Mouse (Mus musculus) spleen, postnatal 36 days (tissue): ENCODE results near the gene Gm8332.
"Not testable (repeated sequence)": the region's sequence is repeated elsewhere in the genome, so short reads cannot be mapped to it uniquely, and the experiment has no call there.

ENCODE experiments used
- DNase-seq, 2 experiments: peaks; one replicate each; pipeline ENCODE4 v3.0.0; 2022; ENCODE audit warnings: low spot score in 2 of 2, mixed read lengths in 1 of 2

Gm8332 gene

DNA sequence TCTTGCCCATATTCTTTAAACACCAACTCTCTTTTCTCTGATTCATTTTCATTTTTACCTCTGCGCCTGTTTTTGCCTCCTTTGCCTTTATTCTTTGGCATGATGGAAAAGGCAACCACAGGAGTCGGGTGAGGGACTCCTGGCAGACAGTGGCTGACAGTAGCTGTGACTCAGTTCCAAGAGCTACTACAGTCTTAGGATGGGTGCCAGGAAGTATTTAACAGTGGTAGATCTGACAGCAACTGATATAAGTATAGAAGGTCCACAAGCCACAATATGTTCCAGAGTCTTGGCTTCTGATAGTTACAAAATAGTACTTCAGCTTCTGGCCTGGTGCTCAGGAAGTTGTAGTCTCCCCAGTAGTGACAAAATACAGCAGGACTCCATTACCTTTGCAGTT lies at the start of gene Gm8332:
TSS of gene Gm8332 (minus strand) at position 101 of the 400 bp plus-strand sequence.
- DNase-seq, result not testable (repeated sequence)

DNA sequence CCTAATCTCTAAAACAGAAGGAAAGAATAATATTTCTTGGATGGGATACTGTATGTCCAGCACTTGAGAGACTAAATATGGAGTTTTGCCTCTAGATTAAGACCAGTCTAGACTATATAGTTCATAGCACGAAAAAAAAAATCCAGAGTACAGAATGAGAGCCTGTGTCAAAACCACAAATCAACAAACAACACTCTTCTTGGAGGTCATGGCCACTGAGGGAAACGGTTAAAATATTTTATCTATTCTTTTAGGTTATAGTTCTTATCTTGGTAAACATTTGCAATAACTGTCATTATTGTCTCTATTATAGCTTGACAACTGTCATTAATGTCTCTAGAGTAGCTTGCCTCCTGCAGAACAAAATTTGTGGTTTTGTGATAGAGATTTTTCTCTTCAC lies 47.3 kb upstream of the Gm8332 start:
- not testable (repeated sequence) for DNase-seq

DNA sequence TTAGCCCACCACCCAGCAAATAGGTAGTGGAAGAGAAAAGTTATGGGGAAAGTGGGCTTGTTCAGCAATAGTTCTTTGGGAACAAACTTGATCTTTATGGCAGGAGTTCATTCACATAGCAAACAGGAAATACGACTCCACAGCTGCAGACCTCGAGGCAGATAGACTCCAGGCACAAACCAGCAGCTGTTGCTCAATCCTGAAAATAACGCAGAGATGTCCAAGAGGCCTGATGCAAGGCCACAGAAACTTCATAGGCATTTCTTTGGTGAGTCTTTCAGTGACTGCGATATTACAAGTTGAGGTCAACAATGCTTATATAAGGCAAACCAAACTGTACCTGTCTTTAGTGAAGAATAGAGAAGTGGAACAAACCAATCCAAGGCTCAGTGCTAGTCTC lies 43.2 kb upstream of the Gm8332 start:
- DNase-seq, result not testable (repeated sequence)

DNA sequence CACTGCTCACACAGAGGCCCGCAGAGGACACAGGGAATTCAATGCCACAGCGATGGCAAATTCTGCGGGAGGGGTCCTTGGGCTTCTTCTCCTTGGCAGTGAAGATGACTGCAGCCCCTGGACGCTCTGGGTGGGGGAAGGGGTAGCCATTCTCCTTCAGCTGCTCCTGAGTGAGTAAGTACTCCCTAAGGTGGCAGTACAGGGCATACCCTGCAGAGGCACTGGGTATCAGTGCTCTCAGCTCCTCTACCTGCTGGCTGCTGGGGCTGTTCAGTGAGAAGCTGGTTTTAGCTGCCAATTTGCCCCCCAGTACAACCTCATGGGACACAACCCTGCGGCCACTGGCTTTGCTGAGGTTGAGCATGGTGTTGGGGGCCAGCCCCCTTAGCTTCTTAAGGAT lies 35.3 kb upstream of the Gm8332 start:
- not testable (repeated sequence) for DNase-seq

DNA sequence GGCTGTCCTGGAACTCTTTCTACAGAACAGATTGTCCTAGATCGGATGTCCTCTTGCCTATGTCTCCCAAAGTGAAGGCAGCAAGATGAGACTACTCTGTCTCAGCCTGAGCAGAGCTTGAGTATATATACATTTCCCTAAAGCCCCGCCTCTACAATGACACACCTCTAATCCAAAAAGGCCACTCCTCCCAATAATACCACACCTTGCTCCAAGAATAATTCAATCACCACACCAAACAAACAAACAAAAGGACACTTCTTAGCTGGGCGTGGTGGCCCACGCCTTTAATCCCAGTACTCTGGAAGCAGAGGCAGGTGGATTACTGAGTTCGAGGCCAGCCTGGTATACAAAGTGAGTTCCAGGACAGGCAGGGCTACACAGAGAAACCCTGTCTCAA lies 24.5 kb upstream of the Gm8332 start, which contains the start of gene Gm5662:
TSS of gene Gm5662 (minus strand) at position 101 of the 400 bp plus-strand sequence.
- not testable (repeated sequence) for DNase-seq

DNA sequence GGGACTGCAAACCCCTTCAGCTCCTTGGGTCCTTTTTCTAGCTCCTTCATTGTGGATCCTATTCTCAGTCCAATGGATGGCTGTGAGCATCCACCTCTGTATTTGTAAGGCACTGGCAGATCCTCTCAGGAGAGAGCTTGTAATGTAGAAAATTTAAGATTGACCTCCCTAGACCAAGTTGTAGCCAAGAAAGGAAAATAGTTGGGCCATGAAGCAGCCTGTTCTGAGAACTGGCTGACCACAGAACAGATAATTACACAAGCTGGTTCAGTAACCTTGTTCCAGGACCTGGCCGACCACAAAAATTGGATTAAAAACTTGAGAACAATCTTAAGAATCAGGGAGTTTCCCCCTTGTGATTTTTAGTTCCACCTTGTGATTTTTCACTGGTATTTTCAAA lies 7.3 kb upstream of the Gm8332 start:
- no peak for DNase-seq

DNA sequence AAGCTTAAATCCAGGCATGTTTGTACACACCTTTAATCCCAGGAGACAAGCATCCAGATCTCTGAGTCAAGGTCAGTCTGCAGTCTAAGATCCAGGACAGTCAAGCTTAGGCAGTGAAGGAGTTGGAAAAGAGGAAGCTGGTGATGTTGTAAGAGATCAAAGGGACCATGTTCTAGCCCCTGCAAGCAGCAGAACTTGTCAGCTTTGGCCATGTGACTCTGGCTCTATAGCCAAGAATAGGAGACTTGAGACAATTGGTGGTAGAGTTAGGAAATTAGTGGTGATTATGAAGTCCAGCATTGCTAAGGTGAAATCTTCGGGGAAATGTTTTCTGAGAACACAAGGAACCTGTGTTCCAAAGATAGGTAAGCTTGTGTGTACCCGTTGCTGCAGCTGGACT lies 6.0 kb upstream of the Gm8332 start:
- DNase-seq, result not testable (repeated sequence)

DNA sequence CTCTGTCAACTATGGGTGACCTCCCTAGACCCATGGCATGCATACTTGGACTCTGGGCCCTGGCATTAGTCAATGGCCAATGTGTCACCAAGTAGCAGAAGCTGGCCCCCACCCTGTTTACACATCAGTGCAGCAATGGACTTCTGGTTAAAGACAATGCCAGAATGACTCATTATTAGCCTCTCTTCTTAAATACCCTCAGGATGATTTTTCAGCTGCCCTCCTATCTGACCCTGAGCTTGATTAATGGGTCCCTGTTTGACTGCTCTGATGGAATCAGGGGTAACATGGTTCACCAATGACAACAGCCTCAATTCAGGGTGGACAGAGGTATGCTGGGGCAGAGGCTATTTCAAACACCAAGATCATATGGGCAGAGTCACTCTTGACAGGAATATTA lies 4.1 kb downstream of the Gm8332 start:
- DNase-seq, result not testable (repeated sequence)

DNA sequence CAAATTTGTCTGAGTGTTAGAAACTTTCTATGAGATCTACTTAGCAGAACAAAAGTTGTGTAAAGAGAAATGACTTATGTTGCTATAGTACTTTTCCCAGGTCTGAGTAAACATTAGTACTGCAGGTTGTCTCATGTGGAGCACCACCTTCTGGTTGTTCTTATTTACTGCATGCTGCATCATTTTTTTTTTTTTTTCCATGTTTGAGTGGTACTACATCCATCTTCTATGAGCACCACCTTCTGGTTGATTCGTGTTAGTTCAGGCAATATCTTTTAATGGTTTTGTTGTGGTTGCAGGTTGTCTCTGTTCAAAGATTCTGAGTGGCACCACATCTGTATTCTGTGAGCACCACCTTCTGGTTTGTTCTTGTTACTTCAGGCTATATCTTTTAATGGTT lies 7.0 kb downstream of the Gm8332 start:
- DNase-seq, result not testable (repeated sequence)

DNA sequence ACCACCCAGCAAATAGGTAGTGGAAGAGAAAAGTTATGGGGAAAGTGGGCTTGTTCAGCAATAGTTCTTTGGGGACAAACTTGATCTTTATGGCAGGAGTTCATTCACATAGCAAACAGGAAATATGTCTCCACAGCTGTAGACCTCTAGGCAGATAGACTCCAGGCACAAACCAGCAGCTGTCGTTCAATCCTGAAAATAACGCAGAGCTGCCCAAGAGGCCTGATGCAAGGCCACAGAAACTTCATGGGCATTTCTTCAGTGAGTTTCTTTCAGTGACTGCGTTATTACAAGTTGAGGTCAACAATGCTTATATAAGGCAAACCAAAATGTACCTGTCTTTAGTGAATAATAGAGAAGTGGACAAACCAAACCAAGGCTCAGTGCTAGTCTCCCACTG lies 30.5 kb downstream of the Gm8332 start:
- no peak for DNase-seq

DNA sequence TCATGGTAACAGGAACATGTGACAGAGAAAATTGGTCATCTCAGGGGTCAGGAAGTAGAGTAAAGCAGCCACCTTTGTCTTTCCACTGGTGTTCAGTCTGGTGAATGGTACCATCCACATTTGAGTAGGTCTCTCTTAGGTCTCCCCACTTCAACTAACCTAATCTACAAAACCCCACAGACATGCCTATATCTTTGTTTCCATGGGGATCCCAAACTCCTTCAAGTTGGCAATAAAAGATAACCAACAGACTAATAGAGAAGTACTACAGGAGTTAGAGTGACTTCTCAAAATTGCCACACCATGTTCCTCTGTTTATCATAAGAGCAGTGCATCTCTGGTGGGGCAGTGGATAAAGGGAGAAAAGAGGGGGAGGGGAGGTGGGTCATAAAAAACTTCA lies 31.8 kb downstream of the Gm8332 start:
- DNase-seq, result not testable (repeated sequence)

DNA sequence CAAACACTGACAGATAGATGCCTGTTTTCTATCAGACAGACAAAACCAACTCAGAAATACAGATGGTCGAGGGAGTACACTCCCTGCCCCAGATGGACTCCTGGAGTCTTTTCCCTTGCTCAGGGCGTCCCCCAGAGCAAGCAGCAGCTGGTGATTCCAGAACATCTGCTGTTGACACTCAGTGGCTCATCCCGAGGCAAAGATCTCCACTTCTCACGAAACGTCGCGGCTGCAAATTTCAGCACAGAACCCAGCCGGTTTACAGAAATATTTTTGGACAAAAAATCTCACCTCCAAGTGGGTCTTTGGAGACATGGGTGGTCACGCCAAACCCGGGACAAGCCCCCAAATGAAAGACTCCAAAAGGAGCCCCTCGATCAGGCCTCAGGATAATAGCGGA lies 35.3 kb downstream of the Gm8332 start:
- no peak for DNase-seq

DNA sequence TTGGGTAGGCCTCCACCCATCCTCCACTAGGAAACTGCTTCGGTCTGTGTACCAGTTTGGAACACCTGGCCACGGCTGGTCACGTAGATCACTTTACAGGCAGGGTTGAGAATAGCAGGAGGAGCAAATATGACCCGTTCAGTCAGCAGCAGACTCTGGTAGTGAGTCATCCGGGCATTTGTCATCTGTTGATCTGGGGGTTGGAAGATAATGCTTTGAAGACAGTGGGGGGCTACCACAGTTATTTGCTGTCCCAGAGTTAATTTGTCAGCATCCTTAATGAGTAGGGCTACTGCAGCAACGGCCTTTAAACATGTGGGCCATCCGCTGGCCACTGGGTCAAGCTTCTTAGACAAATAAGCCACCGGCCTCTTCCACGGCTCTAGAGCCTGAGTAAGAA lies 38.4 kb downstream of the Gm8332 start:
- not testable (repeated sequence) for DNase-seq

DNA sequence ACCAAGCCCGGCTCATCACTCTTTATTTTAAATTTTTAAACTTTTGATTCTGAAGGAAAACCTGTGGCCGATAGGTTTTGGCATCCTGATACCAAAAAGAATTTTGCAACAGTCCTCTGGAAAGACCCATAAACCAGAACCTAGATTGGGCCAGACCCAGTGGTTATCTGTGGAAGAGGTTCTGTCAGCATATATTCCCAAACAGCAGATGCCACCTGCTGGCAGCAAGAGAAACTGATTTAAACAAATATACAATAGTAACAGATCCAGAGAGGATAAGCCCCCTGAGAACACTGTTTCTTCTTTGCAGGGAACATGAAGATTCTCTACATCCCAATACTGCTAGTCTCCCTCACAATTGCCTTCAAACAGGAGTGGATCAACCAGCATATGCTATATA lies 47.0 kb downstream of the Gm8332 start:
- DNase-seq, result no peak
